Mouse (Mus musculus): ENCODE measurements around the gene Prr15. TPM values are rescaled to one million over a fixed set of nuclear protein-coding genes. Genes with fewer than 3 reads are reported as not detected.

Gene Prr15
- polyA plus RNA-seq, 1 experiment from 2014 or later: 1.3 TPM

DNA sequence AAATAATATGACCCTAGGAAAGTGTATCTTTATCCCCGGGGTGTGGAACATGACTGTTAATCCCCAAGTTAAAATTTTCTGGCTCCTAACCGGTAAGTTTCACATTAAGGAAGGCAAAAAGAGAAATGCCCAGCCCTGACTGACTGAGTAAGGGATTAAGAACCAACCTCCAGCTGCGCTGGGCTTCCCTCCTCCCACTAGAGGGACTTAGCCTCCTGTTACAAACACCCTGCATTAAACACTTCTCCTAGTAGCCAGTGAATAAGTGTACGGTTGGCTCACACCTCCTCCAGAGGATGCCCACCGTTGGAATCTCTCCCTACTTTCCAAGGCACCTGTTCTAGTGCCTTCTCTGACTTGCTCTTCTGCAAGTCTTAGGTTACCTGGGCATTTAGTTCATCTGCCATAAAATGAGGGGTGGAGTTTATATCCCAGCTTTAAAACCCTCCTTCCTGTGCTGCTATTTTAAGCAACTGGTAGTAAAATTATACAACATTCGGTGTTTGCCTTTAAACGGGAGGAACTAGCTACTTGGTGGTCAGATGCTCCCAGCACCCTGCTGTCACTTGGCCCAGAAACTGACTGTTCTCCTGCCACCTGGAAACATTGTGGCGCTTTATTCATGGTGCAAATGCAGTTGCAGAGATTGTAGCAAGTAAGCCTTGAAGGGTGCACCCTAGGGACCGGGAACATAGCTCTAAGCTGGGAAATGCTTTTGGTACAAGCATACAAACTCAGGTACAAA, 8.2 kb downstream of the Prr15 start:
- Histone ChIP-seq H3K4me2 (no peak overlapping the region), H3K27ac (no peak overlapping the region), H3K9ac (no peak overlapping the region), H3K27me3 (replicated peaks) (peaks cover 9% of the 10 kb centered on the region), H3K9me3 (no peaks in the 10 kb centered on the region), H3K4me1 (peaks cover 22% of the 10 kb centered on the region), H3K4me3 (no peak overlapping the region), H3K36me3 (replicated peaks) (no peaks in the 10 kb centered on the region)
- no peak for ATAC-seq (replicated peaks)
- WGBS: 36% methylated on average over 9 of the region's 9 CpGs

DNA sequence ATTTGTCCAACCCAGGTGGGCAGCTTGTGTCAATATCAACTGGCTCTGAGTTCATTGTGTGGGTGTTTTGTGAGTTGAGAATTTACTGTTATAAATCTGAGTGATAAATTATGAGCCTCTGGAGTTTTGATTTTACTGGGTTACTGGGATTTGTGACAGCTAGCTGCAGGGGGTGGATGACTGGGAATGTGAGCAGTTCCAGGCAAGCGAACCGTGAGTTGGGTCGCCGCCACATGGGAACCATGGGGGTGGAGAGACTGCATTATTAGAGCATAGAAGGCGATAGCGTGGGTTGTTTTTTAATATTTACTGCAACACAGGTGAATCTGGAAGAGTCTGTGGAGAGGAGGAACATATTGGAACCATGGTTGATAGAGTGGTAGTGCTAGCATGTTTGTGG, 11.7 kb downstream of the Prr15 start:
- ATAC-seq (replicated peaks): no peak
- H3K4me1 ChIP-seq: peaks cover 15% of the 10 kb centered on the region
- H3K36me3 ChIP-seq (replicated peaks): no peaks in the 10 kb centered on the region
- WGBS: 80% methylated on average over 6 of the region's 6 CpGs
- no peaks in the 10 kb centered on the region; the same call in 1 of the 2 replicates for H3K27me3 ChIP-seq (replicated peaks)
- H3K27ac ChIP-seq: no peak overlapping the region
- no peak overlapping the region for H3K4me2 ChIP-seq
- H3K9ac ChIP-seq: no peak overlapping the region
- no peaks in the 10 kb centered on the region for H3K9me3 ChIP-seq
- H3K4me3 ChIP-seq: no peak overlapping the region

DNA sequence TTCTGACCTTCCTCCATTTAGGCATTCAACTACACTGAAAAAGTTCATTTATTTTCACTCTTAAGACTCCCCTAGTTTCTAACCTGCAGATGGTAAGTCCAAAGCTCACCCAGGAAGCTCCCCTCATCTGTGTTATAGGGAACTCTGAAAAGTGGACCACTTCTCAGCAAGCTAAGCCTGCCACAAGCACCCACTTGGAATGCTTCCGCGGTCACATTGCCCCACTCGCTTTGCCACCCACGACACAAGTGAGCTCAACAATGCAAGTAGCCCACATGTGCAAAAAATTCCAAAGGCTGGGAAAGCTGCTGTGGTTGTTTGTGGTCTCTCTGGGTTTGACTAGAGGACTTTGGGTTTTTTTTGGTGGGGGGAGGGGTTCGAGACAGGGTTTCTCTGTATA, 15.5 kb downstream of the Prr15 start:
- no peak for ATAC-seq (replicated peaks)
- Histone ChIP-seq H3K4me2 (no peak overlapping the region), H3K4me1 (no peaks in the 10 kb centered on the region), H3K9me3 (no peaks in the 10 kb centered on the region), H3K27me3 (replicated peaks) (no peaks in the 10 kb centered on the region; the same call in 1 of the 2 replicates), H3K36me3 (replicated peaks) (no peaks in the 10 kb centered on the region), H3K9ac (no peak overlapping the region), H3K4me3 (no peak overlapping the region), H3K27ac (no peak overlapping the region)
- WGBS: 94% methylated on average over 5 of the region's 5 CpGs

DNA sequence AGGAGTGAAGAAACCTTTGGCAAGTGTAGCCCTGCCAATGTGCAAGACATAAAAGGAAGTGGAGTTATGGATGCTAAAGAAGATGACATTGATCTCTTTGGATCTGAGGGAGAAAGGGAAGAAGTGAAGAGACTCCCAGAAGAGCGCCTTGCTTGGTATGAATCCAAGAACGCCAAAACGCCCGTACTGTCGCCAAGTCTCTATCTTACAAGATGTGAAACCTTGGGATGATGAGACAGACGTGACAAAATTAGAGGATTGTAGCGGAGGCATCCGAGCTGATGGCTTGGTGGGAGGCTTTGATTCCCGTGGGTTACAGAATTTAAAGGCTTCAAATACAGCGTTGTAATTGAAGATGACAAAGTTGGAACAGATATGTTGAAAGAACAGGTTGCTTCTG, 16.6 kb downstream of the Prr15 start:
- no peak overlapping the region for H3K27ac ChIP-seq
- H3K4me2 ChIP-seq: no peak overlapping the region
- no peaks in the 10 kb centered on the region for H3K9me3 ChIP-seq
- 85% methylated on average over 10 of the region's 10 CpGs for WGBS
- H3K9ac ChIP-seq: no peak overlapping the region
- no peaks in the 10 kb centered on the region for H3K4me1 ChIP-seq
- no peaks in the 10 kb centered on the region for H3K36me3 ChIP-seq (replicated peaks)
- no peak for ATAC-seq (replicated peaks)
- H3K4me3 ChIP-seq: no peak overlapping the region
- no peaks in the 10 kb centered on the region for H3K27me3 ChIP-seq (replicated peaks)

DNA sequence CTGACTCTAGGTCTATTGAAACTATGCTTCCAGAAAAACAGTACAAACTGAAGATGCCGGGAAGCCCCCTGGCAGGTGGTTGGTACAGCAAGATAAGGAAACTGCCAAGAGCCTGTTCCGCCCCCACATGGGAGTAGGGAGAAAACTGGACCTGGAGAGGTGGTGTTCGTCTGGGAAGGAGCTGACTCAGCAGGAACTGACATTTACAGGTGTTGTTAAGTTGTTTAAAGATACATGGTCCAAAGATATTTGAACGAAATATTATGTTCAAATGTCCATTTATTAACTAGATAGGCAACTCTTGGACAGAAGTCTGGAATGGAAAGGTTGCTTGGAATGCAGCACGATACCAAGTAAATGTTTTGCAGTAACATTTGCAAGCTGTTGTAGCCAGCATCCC, 26.2 kb downstream of the Prr15 start:
- ATAC-seq (replicated peaks): no peak
- Histone ChIP-seq H3K4me3 (no peak overlapping the region), H3K27ac (no peak overlapping the region), H3K4me2 (no peak overlapping the region), H3K36me3 (replicated peaks) (no peaks in the 10 kb centered on the region), H3K9me3 (no peaks in the 10 kb centered on the region), H3K4me1 (no peaks in the 10 kb centered on the region), H3K27me3 (replicated peaks) (no peaks in the 10 kb centered on the region), H3K9ac (no peak overlapping the region)
- WGBS: 92% methylated on average over 5 of the region's 5 CpGs

DNA sequence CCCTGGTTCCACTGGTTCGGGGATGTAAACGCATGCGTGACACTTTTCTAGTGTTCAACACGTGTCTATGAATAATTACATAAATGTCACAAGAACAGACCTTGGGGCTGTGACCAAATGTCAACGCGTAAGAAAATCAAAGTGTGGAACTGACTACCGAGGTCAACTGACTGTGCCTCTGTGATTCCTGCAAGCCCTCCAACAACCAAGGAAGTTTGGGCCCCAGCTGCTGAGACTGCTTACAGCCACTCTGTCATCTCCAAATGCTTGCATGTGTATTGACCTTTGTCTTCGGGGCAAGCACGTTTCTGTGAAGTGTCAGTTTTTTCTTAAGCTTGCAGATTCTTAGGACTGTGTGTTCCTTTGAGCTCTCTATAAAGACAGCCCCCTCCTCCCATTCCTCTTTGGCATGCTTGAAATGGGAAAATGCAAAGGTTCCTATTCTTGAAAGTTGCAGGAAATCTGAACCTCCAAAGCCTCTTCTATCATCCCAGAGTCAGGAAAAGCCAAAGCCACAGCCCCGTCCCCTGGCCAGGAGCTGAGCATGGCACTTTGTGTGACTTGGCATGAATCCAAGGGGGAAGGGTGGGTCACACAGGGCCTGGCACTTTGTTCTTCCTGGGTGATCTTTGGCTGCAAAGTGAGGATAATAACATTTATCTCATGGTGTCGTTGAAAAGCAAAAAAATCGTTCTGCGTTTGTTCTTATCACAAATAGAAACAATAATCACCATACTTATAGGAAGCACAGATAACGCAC, 27.5 kb downstream of the Prr15 start:
- no peaks in the 10 kb centered on the region for H3K27me3 ChIP-seq (replicated peaks)
- H3K4me3 ChIP-seq: no peak overlapping the region
- no peak overlapping the region for H3K27ac ChIP-seq
- no peaks in the 10 kb centered on the region for H3K4me1 ChIP-seq
- ATAC-seq (replicated peaks): no peak
- no peaks in the 10 kb centered on the region for H3K36me3 ChIP-seq (replicated peaks)
- WGBS: 63% methylated on average over 14 of the region's 14 CpGs
- H3K9me3 ChIP-seq: no peaks in the 10 kb centered on the region
- no peak overlapping the region for H3K9ac ChIP-seq
- H3K4me2 ChIP-seq: no peak overlapping the region

DNA sequence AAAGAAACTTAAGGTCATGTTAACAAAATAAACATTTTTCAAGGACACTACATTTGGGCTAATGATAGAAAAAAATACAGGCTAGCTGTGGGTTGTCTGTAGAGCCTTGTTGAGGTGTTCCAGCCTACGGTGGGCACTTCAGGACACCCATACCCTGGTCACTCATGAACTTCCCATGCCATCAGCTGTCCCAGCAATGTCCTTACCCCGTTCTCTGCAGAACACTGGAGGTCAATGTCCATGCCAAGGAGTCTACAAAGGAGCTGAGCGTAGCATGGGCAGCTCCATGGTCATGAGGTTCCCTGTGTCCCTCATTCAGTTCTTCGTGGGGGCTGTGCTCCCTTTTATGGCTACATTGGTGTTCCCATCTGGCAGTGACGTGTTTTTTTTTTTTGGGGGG, 28.1 kb downstream of the Prr15 start:
- H3K4me1 ChIP-seq: no peaks in the 10 kb centered on the region
- no peaks in the 10 kb centered on the region for H3K9me3 ChIP-seq
- no peaks in the 10 kb centered on the region for H3K27me3 ChIP-seq (replicated peaks)
- no peak overlapping the region for H3K4me3 ChIP-seq
- ATAC-seq (replicated peaks): no peak
- H3K4me2 ChIP-seq: no peak overlapping the region
- H3K36me3 ChIP-seq (replicated peaks): no peaks in the 10 kb centered on the region
- WGBS: 91% methylated on average over 5 of the region's 5 CpGs
- H3K9ac ChIP-seq: no peak overlapping the region
- H3K27ac ChIP-seq: no peak overlapping the region

DNA sequence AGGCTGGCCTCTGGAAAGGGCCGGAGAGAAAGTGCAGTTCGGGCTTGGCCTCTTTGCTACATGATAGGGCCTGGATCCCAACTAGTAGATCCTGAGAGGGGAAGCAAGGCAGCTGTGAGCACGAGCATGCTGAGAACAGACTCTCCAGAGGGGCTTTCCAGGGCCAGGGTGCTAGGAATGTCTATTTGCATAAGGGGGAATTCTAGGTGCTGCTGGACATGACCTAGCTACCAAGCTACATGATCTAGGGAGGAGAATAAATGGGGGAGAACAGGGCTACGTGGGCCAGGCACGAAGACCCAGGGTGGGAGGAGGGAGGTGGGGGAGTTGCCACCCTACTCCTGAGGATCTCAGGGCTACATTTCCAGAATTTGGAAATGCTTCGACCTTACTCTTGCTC, 30.0 kb downstream of the Prr15 start:
- 80% methylated on average over 6 of the region's 6 CpGs for WGBS
- H3K27ac ChIP-seq: no peak overlapping the region
- ATAC-seq (replicated peaks): no peak
- H3K36me3 ChIP-seq (replicated peaks): no peaks in the 10 kb centered on the region
- no peak overlapping the region for H3K9ac ChIP-seq
- no peaks in the 10 kb centered on the region for H3K9me3 ChIP-seq
- H3K27me3 ChIP-seq (replicated peaks): no peaks in the 10 kb centered on the region
- no peak overlapping the region for H3K4me3 ChIP-seq
- H3K4me2 ChIP-seq: no peak overlapping the region
- no peaks in the 10 kb centered on the region for H3K4me1 ChIP-seq

DNA sequence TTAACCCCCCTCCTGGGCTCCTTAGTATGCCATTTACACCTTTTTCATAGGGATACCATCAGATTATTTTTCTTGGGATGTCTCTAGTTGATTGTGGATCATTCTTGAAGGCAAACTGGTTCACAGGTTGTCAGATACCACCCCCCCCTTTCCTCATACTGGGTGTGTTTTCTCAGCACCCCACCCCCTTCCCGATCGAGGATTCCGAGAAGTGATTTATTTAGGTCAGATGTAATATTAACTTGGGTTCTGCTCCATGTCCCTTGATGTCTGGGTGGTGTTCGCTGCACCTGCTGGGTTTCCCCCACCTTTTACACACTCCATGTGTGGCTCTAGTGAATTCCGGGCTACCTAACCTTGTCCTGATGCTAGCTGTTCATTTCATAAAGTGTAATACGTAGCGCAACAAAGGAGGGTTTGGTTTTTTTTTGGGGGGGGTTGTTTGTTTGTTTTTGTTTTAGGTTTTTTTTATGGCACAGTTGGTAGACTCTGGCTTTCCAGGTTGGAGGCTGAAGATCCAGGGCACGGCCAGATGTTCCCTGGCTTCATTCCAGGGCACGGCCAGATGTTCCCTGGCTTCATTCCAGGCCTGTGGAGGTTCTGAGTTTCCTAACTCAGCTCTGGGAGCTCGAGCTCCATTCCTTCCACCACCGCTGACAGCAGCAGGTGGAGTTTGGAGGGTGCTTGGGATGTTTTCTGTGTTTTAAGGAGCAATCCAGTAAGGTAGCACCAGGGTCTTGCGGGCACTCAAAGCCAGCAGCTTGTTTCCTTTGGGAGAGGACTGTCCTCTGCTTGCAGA, 37.1 kb downstream of the Prr15 start:
- ATAC-seq (replicated peaks): no peak
- Histone ChIP-seq H3K27me3 (replicated peaks) (0 out of 2 replicates have a peak, but pooled peaks cover 5% of the 10 kb centered on the region), H3K4me3 (no peak overlapping the region), H3K9ac (no peak overlapping the region), H3K9me3 (no peaks in the 10 kb centered on the region), H3K36me3 (replicated peaks) (no peaks in the 10 kb centered on the region), H3K27ac (no peak overlapping the region), H3K4me1 (no peaks in the 10 kb centered on the region), H3K4me2 (no peak overlapping the region)
- 87% methylated on average over 12 of the region's 12 CpGs for WGBS

DNA sequence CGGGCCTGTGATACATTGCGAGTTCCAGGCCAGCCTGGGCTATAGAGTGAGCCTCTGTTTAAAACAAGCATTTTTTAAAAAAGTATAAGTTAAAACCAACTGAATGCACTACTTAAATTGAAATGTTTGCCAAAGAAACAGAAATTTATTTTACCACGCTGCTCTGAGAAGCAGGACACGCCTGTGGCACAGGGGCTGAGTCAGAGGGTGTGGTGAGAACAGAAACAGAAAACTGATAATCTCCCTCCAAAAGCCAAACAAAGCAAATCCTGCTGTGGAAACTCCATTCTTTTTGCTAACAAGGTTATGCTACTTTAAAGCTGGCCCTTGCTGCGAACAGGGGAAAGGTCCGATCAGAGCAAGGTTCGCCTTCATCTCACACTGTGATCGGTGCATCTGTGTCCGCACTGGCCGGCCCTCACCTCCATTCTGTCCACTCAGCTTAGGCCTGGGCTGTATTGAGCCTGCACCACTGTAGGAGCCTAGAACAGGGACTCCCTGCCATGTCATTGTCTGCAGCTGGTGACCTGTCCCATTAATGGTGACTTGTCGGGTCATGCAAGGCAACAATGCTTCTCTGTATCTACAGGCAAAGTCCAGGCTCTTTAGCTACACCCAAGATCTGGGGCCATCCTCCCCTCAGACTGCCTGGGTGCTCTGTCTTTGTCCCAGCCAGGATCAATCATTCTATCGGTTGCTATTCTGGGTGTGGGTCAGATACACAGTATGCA, 38.9 kb downstream of the Prr15 start:
- Histone ChIP-seq H3K4me3 (no peak overlapping the region), H3K9me3 (no peaks in the 10 kb centered on the region), H3K4me1 (no peaks in the 10 kb centered on the region), H3K27me3 (replicated peaks) (0 out of 2 replicates have a peak, but pooled peaks cover 5% of the 10 kb centered on the region), H3K36me3 (replicated peaks) (no peaks in the 10 kb centered on the region), H3K27ac (no peak overlapping the region), H3K9ac (no peak overlapping the region), H3K4me2 (no peak overlapping the region)
- no peak for ATAC-seq (replicated peaks)
- 45% methylated on average over 12 of the region's 12 CpGs for WGBS

DNA sequence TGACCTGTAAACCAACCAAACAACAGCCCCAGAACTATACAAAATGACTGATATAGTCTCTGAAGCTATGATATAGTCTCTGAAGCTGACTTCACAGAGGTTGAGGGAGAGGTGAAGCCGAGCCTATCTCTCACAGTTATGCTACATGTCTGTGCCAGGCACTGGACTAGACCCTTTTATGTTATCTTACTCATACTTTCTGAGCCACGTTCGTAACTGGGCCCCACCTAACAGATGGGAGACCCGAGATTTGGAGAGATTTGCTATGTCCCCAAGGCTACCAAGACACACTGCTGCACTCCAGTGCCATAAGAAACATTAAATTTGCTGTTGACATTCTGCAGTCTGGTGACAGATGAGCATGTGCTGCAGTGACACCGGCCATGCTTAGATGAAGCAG, 41.0 kb downstream of the Prr15 start:
- WGBS: 88% methylated on average over 5 of the region's 5 CpGs
- no peaks in the 10 kb centered on the region for H3K9me3 ChIP-seq
- H3K4me3 ChIP-seq: no peak overlapping the region
- H3K27ac ChIP-seq: no peak overlapping the region
- no peaks in the 10 kb centered on the region for H3K36me3 ChIP-seq (replicated peaks)
- ATAC-seq (replicated peaks): no peak
- 0 out of 2 replicates have a peak, but pooled peaks cover 5% of the 10 kb centered on the region for H3K27me3 ChIP-seq (replicated peaks)
- H3K4me1 ChIP-seq: no peaks in the 10 kb centered on the region
- no peak overlapping the region for H3K4me2 ChIP-seq
- H3K9ac ChIP-seq: no peak overlapping the region

DNA sequence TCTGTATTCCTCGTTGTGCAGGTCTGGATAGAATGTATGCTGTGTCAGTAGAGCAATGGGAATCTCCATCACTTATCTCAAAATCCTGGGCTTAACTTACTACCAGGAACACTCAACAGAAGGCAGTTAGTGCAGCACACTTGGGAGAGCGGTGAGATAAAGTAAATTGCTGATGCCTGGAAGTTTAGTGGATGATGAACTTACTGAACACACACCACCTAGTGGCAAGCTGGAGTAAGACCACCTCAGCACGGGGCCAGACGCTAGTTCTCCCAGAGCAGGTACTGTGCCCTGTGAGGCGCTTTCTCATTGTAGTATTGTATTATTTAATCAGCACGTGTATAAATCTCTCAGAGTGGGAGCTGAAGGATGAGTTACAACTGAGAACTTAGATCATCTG, 42.4 kb downstream of the Prr15 start:
- Histone ChIP-seq H3K27ac (no peak overlapping the region), H3K4me1 (no peaks in the 10 kb centered on the region)
- WGBS: 10% methylated on average over 6 of the region's 6 CpGs

More for the DNA sequence above, 42.4 kb downstream of the Prr15 start:
- Histone ChIP-seq H3K27me3 (replicated peaks) (0 out of 2 replicates have a peak, but pooled peaks cover 5% of the 10 kb centered on the region), H3K36me3 (replicated peaks) (no peaks in the 10 kb centered on the region), H3K9ac (no peak overlapping the region), H3K9me3 (no peaks in the 10 kb centered on the region), H3K4me3 (no peak overlapping the region), H3K4me2 (no peak overlapping the region)
- ATAC-seq (replicated peaks): peak; percentile 63
